Mouse (Mus musculus) hindbrain, embryonic 15.5 days (tissue): ENCODE data around the gene 1700001P01Rik. TPM values are rescaled to one million over a fixed set of nuclear protein-coding genes. Genes with fewer than 3 reads are reported as not detected.
A peak's percentile ranks its signal among the peaks of the same experiment; 100 is the strongest.

Experiments used
- ATAC-seq: fragments of 200-750 bp; cut with Nextera tagmentation; 2 replicates; pipeline ENCODE4 v1.8.0; 2017; ENCODE audit warnings: low read depth, moderate number of reproducible peaks, moderate TSS enrichment; ENCODE audit not compliant: low FRiP score
- H3K27ac ChIP-seq: fragments of 300-500 bp; sonication (generic); replicated peaks from 2 replicates; pipeline ENCODE4 v1.5.1; 2015; ENCODE audit warnings: mild to moderate bottlenecking, inconsistent platforms
- H3K27me3 ChIP-seq: fragments of 300-500 bp; sonication (generic); 2 replicates; pipeline ENCODE4 v1.6.1; 2015; ENCODE audit warnings: control low read depth, inconsistent platforms
- H3K36me3 ChIP-seq: fragments of 300-500 bp; sonication (generic); 2 replicates; pipeline ENCODE4 v1.6.1; 2015; ENCODE audit warnings: control low read depth, inconsistent platforms
- H3K4me1 ChIP-seq: fragments of 300-500 bp; sonication (generic); replicated peaks from 2 replicates; pipeline ENCODE4 v1.6.1; 2015; ENCODE audit warnings: control low read depth, inconsistent platforms
- H3K4me2 ChIP-seq: fragments of 300-500 bp; sonication (generic); 2 replicates; pipeline ENCODE4 v1.6.1; 2015; ENCODE audit warnings: moderate library complexity, mild to moderate bottlenecking, inconsistent platforms
- H3K4me3 ChIP-seq: fragments of 300-500 bp; sonication (generic); 2 replicates; pipeline ENCODE4 v1.5.1; 2015; ENCODE audit warnings: mild to moderate bottlenecking, inconsistent platforms
- H3K9ac ChIP-seq: fragments of 300-500 bp; sonication (generic); 2 replicates; pipeline ENCODE4 v1.6.1; 2015; ENCODE audit warnings: inconsistent platforms
- H3K9me3 ChIP-seq: fragments of 300-500 bp; sonication (generic); 2 replicates; pipeline ENCODE4 v1.6.1; 2016; ENCODE audit warnings: control low read depth, inconsistent platforms
- WGBS: fragments of 180-500 bp; shearing (Covaris S2); methylation state at CpG from one replicate; pipeline ENCODE4 v1.1.7; 2015; 5-methylcytosine and 5-hydroxymethylcytosine counted together
- polyA plus RNA-seq: library from polyadenylated mRNA; unstranded; fragments of >200 nt; fragmentation: Nextera tagmentation; extraction: Ambion mirVana; gene quantifications from 2 replicates; pipeline ENCODE4 v1.2.1, GENCODE M21; 2015

1700001P01Rik gene
- polyA plus RNA-seq, 1 experiment from 2014 or later, result 0.26 TPM

GRCm38 (mm10) chr11:97782564-97782895 lies 6.8 kb upstream of the 1700001P01Rik start:
- H3K36me3 ChIP-seq, result peaks cover 31% of the 10 kb centered on the region
- peak overlapping the region; percentile 82 for H3K27ac ChIP-seq
- peak overlapping the region; percentile 61 for H3K9ac ChIP-seq
- no peak; the same call in none of the 2 replicates for ATAC-seq
- H3K4me3 ChIP-seq, result peak overlapping the region; percentile 71
- H3K4me2 ChIP-seq, result peak overlapping the region; percentile 51
- H3K9me3 ChIP-seq, result no peaks in the 10 kb centered on the region
- no peaks in the 10 kb centered on the region for H3K27me3 ChIP-seq
- peaks cover 28% of the 10 kb centered on the region for H3K4me1 ChIP-seq
- under 1% methylated on average over 10 of the region's 10 CpGs for WGBS

GRCm38 (mm10) chr11:97781832-97782563 lies 6.3 kb upstream of the 1700001P01Rik start, which contains the start of gene Rpl23:
Gene Rpl23 (minus strand): TSS chr11:97782437.
- peak within 1 kb of the TSS; percentile 82 for H3K27ac ChIP-seq
- H3K9me3 ChIP-seq, result no peaks in the 10 kb centered on the region
- ATAC-seq, result peak; percentile 95
- H3K4me2 ChIP-seq, result peak within 1 kb of the TSS; percentile 66
- H3K27me3 ChIP-seq, result no peaks in the 10 kb centered on the region
- H3K4me1 ChIP-seq, result peaks cover 28% of the 10 kb centered on the region
- peak within 1 kb of the TSS; percentile 71 for H3K4me3 ChIP-seq
- WGBS, result under 1% methylated on average over 67 of the region's 67 CpGs
- peak within 1 kb of the TSS; percentile 92 for H3K9ac ChIP-seq
- H3K36me3 ChIP-seq, result peaks cover 36% of the 10 kb centered on the region

GRCm38 (mm10) chr11:97781478-97781831 lies 5.7 kb upstream of the 1700001P01Rik start:
- ATAC-seq, result no peak
- Histone ChIP-seq H3K27ac (peak overlapping the region; percentile 82), H3K9ac (peak overlapping the region; percentile 92), H3K4me2 (peak overlapping the region; percentile 66), H3K4me3 (peak overlapping the region; percentile 71), H3K4me1 (peaks cover 28% of the 10 kb centered on the region), H3K36me3 (peaks cover 42% of the 10 kb centered on the region), H3K27me3 (no peaks in the 10 kb centered on the region), H3K9me3 (no peaks in the 10 kb centered on the region)
- 1% methylated on average over 11 of the region's 11 CpGs for WGBS

GRCm38 (mm10) chr11:97779968-97780701 lies 4.4 kb upstream of the 1700001P01Rik start:
- H3K4me1 ChIP-seq, result peaks cover 28% of the 10 kb centered on the region
- H3K9me3 ChIP-seq, result no peaks in the 10 kb centered on the region
- peaks cover 49% of the 10 kb centered on the region for H3K36me3 ChIP-seq
- peak overlapping the region; percentile 71 for H3K4me3 ChIP-seq
- H3K27me3 ChIP-seq, result no peaks in the 10 kb centered on the region
- peak overlapping the region; percentile 92; the same call in 1 of the 2 replicates for H3K9ac ChIP-seq
- H3K27ac ChIP-seq, result no peak overlapping the region
- 79% methylated on average over 2 of the region's 2 CpGs for WGBS
- peak overlapping the region; percentile 66 for H3K4me2 ChIP-seq
- ATAC-seq, result no peak

GRCm38 (mm10) chr11:97778918-97779317 lies 3.2 kb upstream of the 1700001P01Rik start:
- H3K36me3 ChIP-seq, result peaks cover 49% of the 10 kb centered on the region
- ATAC-seq, result no peak
- peaks cover 28% of the 10 kb centered on the region for H3K4me1 ChIP-seq
- H3K9me3 ChIP-seq, result no peaks in the 10 kb centered on the region
- H3K4me2 ChIP-seq, result no peak overlapping the region
- no peak overlapping the region for H3K4me3 ChIP-seq
- 93% methylated on average over 1 of the region's 1 CpGs for WGBS
- H3K27me3 ChIP-seq, result no peaks in the 10 kb centered on the region
- no peak overlapping the region for H3K27ac ChIP-seq
- H3K9ac ChIP-seq, result no peak overlapping the region

DNA sequence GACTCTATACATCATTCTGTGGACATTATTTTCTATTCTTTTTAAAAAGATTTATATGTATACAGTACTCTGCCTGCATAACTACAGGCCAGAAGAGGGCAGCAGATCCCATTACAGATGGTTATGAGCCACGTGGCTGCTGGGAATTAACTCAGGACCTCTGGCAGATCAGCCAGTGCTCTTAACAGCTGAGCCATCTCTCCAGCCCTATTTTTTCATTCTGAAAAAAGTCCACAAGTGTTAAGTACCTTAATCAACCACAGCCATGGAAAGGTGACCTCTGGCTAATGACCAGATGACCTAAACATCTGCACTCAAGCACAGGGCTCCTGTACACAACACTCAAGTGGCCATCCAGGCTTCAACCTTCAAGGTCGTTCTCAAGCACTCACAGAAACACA lies 1.4 kb upstream of the 1700001P01Rik start:
- Histone ChIP-seq H3K9me3 (no peaks in the 10 kb centered on the region), H3K36me3 (peaks cover 49% of the 10 kb centered on the region), H3K9ac (no peak overlapping the region), H3K4me2 (no peak overlapping the region), H3K27ac (no peak overlapping the region), H3K4me3 (no peak overlapping the region), H3K4me1 (peaks cover 22% of the 10 kb centered on the region), H3K27me3 (no peaks in the 10 kb centered on the region)
- WGBS, result 45% methylated on average over 2 of the region's 2 CpGs
- peak; percentile 17; the same call in 1 of the 2 replicates for ATAC-seq

GRCm38 (mm10) chr11:97776497-97777128 lies 895 bp upstream of the 1700001P01Rik start:
- Histone ChIP-seq H3K27ac (no peak overlapping the region), H3K4me3 (no peak overlapping the region), H3K9me3 (no peaks in the 10 kb centered on the region), H3K4me2 (no peak overlapping the region), H3K27me3 (no peaks in the 10 kb centered on the region), H3K9ac (no peak overlapping the region), H3K36me3 (peaks cover 49% of the 10 kb centered on the region), H3K4me1 (peaks cover 22% of the 10 kb centered on the region)
- ATAC-seq, result peak; percentile 8; the same call in 1 of the 2 replicates
- WGBS, result 53% methylated on average over 5 of the region's 5 CpGs

GRCm38 (mm10) chr11:97775186-97775585 lies 532 bp downstream of the 1700001P01Rik start:
- ATAC-seq, result no peak
- H3K9me3 ChIP-seq, result no peaks in the 10 kb centered on the region
- H3K27ac ChIP-seq, result no peak overlapping the region
- no peaks in the 10 kb centered on the region for H3K27me3 ChIP-seq
- no peak overlapping the region for H3K4me3 ChIP-seq
- H3K36me3 ChIP-seq, result peaks cover 42% of the 10 kb centered on the region
- no peak overlapping the region for H3K4me2 ChIP-seq
- 74% methylated on average over 13 of the region's 13 CpGs for WGBS
- H3K4me1 ChIP-seq, result peaks cover 10% of the 10 kb centered on the region
- no peak overlapping the region for H3K9ac ChIP-seq

DNA sequence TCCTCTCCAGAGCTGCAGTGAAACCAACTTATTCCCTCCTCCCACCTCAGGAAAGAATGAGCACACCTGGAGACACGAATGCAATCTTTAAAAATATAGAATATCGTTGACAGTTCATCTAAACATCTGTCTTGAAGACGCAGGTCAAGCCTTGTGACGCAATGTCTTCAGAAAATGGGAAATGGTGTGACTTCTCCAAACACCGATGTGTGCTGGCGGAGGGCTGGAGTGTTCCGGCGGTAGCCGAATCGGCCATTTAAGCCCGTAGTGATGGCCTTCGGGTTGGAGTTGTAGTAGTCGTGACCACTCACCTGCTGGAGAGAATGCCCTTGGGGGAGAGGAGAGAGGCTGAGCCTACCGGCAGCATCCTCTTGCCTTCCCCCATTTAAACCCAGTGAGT lies 4.3 kb downstream of the 1700001P01Rik start:
- ATAC-seq, result no peak
- WGBS, result 82% methylated on average over 14 of the region's 14 CpGs
- no peaks in the 10 kb centered on the region for H3K27me3 ChIP-seq
- no peak overlapping the region for H3K4me3 ChIP-seq
- no peaks in the 10 kb centered on the region for H3K4me1 ChIP-seq
- H3K9me3 ChIP-seq, result no peaks in the 10 kb centered on the region
- H3K4me2 ChIP-seq, result no peak overlapping the region
- no peak overlapping the region for H3K9ac ChIP-seq
- no peak overlapping the region for H3K27ac ChIP-seq
- peaks cover 8% of the 10 kb centered on the region; the same call in 1 of the 2 replicates for H3K36me3 ChIP-seq

DNA sequence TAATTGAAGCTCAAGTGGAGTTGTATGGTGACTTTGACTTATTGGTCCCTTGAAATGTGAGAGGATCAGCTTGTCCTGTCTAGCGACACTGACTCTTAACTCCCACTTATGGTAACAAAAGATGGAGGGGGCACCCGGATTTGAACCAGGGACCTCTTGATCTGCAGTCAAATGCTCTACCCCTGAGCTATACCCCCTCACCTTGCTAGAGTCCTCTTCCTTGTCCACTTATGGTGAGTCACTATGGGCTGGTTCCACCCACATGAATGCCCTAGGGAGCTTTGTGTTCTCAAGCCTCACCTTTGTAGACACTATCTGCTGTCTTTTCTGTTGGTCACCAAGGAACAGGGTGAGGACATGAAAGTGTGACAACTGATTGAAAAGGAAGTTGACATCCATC lies 6.0 kb downstream of the 1700001P01Rik start:
- Histone ChIP-seq H3K36me3 (no peaks in the 10 kb centered on the region), H3K27ac (no peak overlapping the region), H3K9me3 (no peaks in the 10 kb centered on the region), H3K4me2 (no peak overlapping the region), H3K27me3 (no peaks in the 10 kb centered on the region), H3K4me3 (no peak overlapping the region), H3K9ac (no peak overlapping the region), H3K4me1 (peaks cover 13% of the 10 kb centered on the region)
- WGBS, result 38% methylated on average over 2 of the region's 2 CpGs
- no peak for ATAC-seq

- peak; percentile 94 for ATAC-seq
- H3K4me1 ChIP-seq, result peaks cover 21% of the 10 kb centered on the region
- H3K27me3 ChIP-seq, result no peaks in the 10 kb centered on the region
- peak within 1 kb of the TSS; percentile 90 for H3K27ac ChIP-seq
- H3K9ac ChIP-seq, result peak within 1 kb of the TSS; percentile 85
- H3K4me2 ChIP-seq, result peak within 1 kb of the TSS; percentile 83
- H3K4me3 ChIP-seq, result peak within 1 kb of the TSS; percentile 85
- H3K9me3 ChIP-seq, result no peaks in the 10 kb centered on the region
- under 1% methylated on average over 38 of the region's 38 CpGs for WGBS
- H3K36me3 ChIP-seq, result peaks cover 19% of the 10 kb centered on the region
Measured at GRCm38 (mm10) chr11:97766154-97766881, 9.4 kb downstream of the 1700001P01Rik start, which contains the start of gene Cwc25. Gene Cwc25 (minus strand): TSS chr11:97766556.
